Mouse (Mus musculus) bone marrow macrophage, adult 2 months (primary cell): Measurements from ENCODE around the gene Ppp2r3a. TPM values are rescaled to one million over a fixed set of nuclear protein-coding genes. Genes with fewer than 3 reads are reported as not detected.

ENCODE experiments used
- H3K27ac ChIP-seq: 2 replicates; pipeline ENCODE4 v1.5.1; 2012; ENCODE audit warnings: low read depth, low read length; ENCODE audit not compliant: insufficient read depth
- H3K4me1 ChIP-seq: 2 replicates; pipeline ENCODE4 v1.6.1; 2012; ENCODE audit warnings: low read length; ENCODE audit not compliant: control insufficient read depth, insufficient read depth
- H3K4me3 ChIP-seq: 2 replicates; pipeline ENCODE4 v1.5.1; 2012; ENCODE audit warnings: mild to moderate bottlenecking, low read length, moderate library complexity; ENCODE audit not compliant: insufficient read depth
- CTCF ChIP-seq: IDR thresholded peaks from 2 replicates; pipeline ENCODE4 v1.5.1; 2012; ENCODE audit warnings: low read depth, mild to moderate bottlenecking, low read length, moderate library complexity
- POLR2A ChIP-seq: IDR thresholded peaks from 2 replicates; pipeline ENCODE4 v1.6.1; 2012; ENCODE audit warnings: mild to moderate bottlenecking, low read depth, low read length, borderline replicate concordance
- polyA plus RNA-seq: library from polyadenylated mRNA; stranded (reverse); fragments of >200 nt; gene quantifications from 2 replicates; pipeline ENCODE4 v1.2.4, GENCODE M21; 2012; ENCODE audit not compliant: missing spikeins, insufficient read depth, insufficient read length

The Ppp2r3a gene
- polyA plus RNA-seq, 1 experiment, result 4.0 TPM

- no peak overlapping the region for H3K4me3 ChIP-seq
- TF ChIP-seq CTCF (no peak), POLR2A (no peak)
- H3K4me1 ChIP-seq, result peaks cover 7% of the 10 kb centered on the region
- no peak overlapping the region for H3K27ac ChIP-seq
Measured at GRCm38 (mm10) chr9:101230028-101230427, 21.6 kb downstream of the Ppp2r3a start.

- Histone ChIP-seq H3K4me1 (peaks cover 7% of the 10 kb centered on the region), H3K4me3 (no peak overlapping the region), H3K27ac (no peak overlapping the region)
- TF ChIP-seq POLR2A (no peak), CTCF (no peak)
Measured at GRCm38 (mm10) chr9:101228892-101229291, 22.7 kb downstream of the Ppp2r3a start.

GRCm38 (mm10) chr9:101207984-101208383 is 43.6 kb downstream of the Ppp2r3a start:
- peaks cover 2% of the 10 kb centered on the region; the same call in 1 of the 2 replicates for H3K4me1 ChIP-seq
- H3K4me3 ChIP-seq, result no peak overlapping the region
- TF ChIP-seq CTCF (no peak), POLR2A (no peak)
- no peak overlapping the region for H3K27ac ChIP-seq

- Histone ChIP-seq H3K27ac (no peak overlapping the region), H3K4me3 (no peak overlapping the region), H3K4me1 (peaks cover 2% of the 10 kb centered on the region; the same call in 1 of the 2 replicates)
- TF ChIP-seq CTCF, result no peak
- TF ChIP-seq POLR2A, result no peak
Measured at GRCm38 (mm10) chr9:101206516-101206915, 45.1 kb downstream of the Ppp2r3a start.

- Histone ChIP-seq H3K4me3 (no peak overlapping the region), H3K27ac (no peak overlapping the region), H3K4me1 (no peaks in the 10 kb centered on the region)
- no peak for TF ChIP-seq CTCF
- no peak for TF ChIP-seq POLR2A
Measured at GRCm38 (mm10) chr9:101205216-101205615, 46.4 kb downstream of the Ppp2r3a start.

- H3K27ac ChIP-seq, result no peak overlapping the region
- no peak overlapping the region for H3K4me3 ChIP-seq
- no peak for TF ChIP-seq POLR2A
- no peak for TF ChIP-seq CTCF
- H3K4me1 ChIP-seq, result no peaks in the 10 kb centered on the region
Measured at GRCm38 (mm10) chr9:101204059-101204458, 47.5 kb downstream of the Ppp2r3a start.

GRCm38 (mm10) chr9:101200627-101201026 is 51.0 kb downstream of the Ppp2r3a start:
- H3K27ac ChIP-seq, result no peak overlapping the region
- no peak for TF ChIP-seq CTCF
- TF ChIP-seq POLR2A, result no peak
- no peaks in the 10 kb centered on the region for H3K4me1 ChIP-seq
- no peak overlapping the region for H3K4me3 ChIP-seq

GRCm38 (mm10) chr9:101198804-101199203 is 52.8 kb downstream of the Ppp2r3a start:
- H3K27ac ChIP-seq, result no peak overlapping the region
- no peak overlapping the region for H3K4me3 ChIP-seq
- no peaks in the 10 kb centered on the region for H3K4me1 ChIP-seq
- no peak for TF ChIP-seq CTCF
- no peak for TF ChIP-seq POLR2A

GRCm38 (mm10) chr9:101198261-101198660 is 53.3 kb downstream of the Ppp2r3a start:
- no peaks in the 10 kb centered on the region for H3K4me1 ChIP-seq
- TF ChIP-seq POLR2A, result no peak
- no peak for TF ChIP-seq CTCF
- H3K27ac ChIP-seq, result no peak overlapping the region
- no peak overlapping the region for H3K4me3 ChIP-seq

GRCm38 (mm10) chr9:101181962-101182701 is 69.5 kb downstream of the Ppp2r3a start:
- no peaks in the 10 kb centered on the region for H3K4me1 ChIP-seq
- TF ChIP-seq CTCF (peak; percentile 39; the same call in 1 of the 2 replicates), POLR2A (no peak)
- no peak overlapping the region for H3K27ac ChIP-seq
- no peak overlapping the region for H3K4me3 ChIP-seq
